Mouse (Mus musculus) lung, postnatal 0 days (tissue): Measurements from ENCODE around the gene Npcd. TPM values are rescaled to one million over a fixed set of nuclear protein-coding genes. Genes with fewer than 3 reads are reported as not detected.

Source experiments
- ATAC-seq: fragments of 200-750 bp; cut with Nextera tagmentation; 2 replicates; pipeline ENCODE4 v1.8.0; 2017; ENCODE audit warnings: moderate library complexity
- DNase-seq: peaks from one replicate; pipeline ENCODE4 v3.0.0-alpha.2; 2016; ENCODE audit warnings: low spot score
- H3K27ac ChIP-seq: fragments of 300-500 bp; sonication (generic); 2 replicates; pipeline ENCODE4 v1.5.1; 2014; ENCODE audit warnings: antibody characterized with exemption, mild to moderate bottlenecking, low read length, mixed read lengths
- H3K27me3 ChIP-seq: fragments of 300-500 bp; sonication (generic); replicated peaks from 2 replicates; pipeline ENCODE4 v1.6.1; 2014; ENCODE audit warnings: low read length, mixed read lengths; ENCODE audit not compliant: insufficient read depth
- H3K36me3 ChIP-seq: fragments of 300-500 bp; sonication (generic); 2 replicates; pipeline ENCODE4 v1.6.1; 2014; ENCODE audit warnings: low read length, mixed read lengths; ENCODE audit not compliant: insufficient read depth
- H3K4me1 ChIP-seq: fragments of 300-500 bp; sonication (generic); 2 replicates; pipeline ENCODE4 v1.6.1; 2014; ENCODE audit warnings: antibody characterized with exemption, low read depth, low read length, mixed read lengths; ENCODE audit not compliant: insufficient read depth
- H3K4me2 ChIP-seq: fragments of 300-500 bp; sonication (generic); replicated peaks from 2 replicates; pipeline ENCODE4 v1.6.1; 2014; ENCODE audit warnings: low read depth, mild to moderate bottlenecking, low read length, moderate library complexity, mixed read lengths
- H3K4me3 ChIP-seq: fragments of 300-500 bp; sonication (generic); 2 replicates; pipeline ENCODE4 v1.5.1; 2014; ENCODE audit warnings: low read depth, low read length
- H3K9ac ChIP-seq: fragments of 300-500 bp; sonication (generic); replicated peaks from 2 replicates; pipeline ENCODE4 v1.6.1; 2014; ENCODE audit warnings: low read depth, mild to moderate bottlenecking
- H3K9me3 ChIP-seq: fragments of 300-500 bp; sonication (generic); 2 replicates; pipeline ENCODE4 v1.6.1; 2016; ENCODE audit warnings: low read length, mixed read lengths
- CTCF ChIP-seq: IDR thresholded peaks from 2 replicates; pipeline ENCODE4 v1.5.1; 2016; ENCODE audit warnings: antibody characterized with exemption, mild to moderate bottlenecking
- EP300 ChIP-seq: IDR thresholded peaks from 2 replicates; pipeline ENCODE4 v1.6.1; 2016; ENCODE audit warnings: antibody characterized with exemption, mild to moderate bottlenecking, control low read depth
- WGBS: fragments of 180-500 bp; shearing (Covaris S2); extraction: QIAGEN DNeasy Blood & Tissue Kit; methylation state at CpG from one replicate; pipeline ENCODE4 v1.1.7; 2014; 5-methylcytosine and 5-hydroxymethylcytosine counted together
- polyA plus RNA-seq: library from polyadenylated mRNA; unstranded; fragments of >200 nt; fragmentation: Nextera tagmentation; extraction: Ambion mirVana; gene quantifications from 2 replicates; pipeline ENCODE4 v1.2.1, GENCODE M21; 2015

The Npcd gene
- polyA plus RNA-seq, 1 experiment from 2014 or later: not detected

GRCm38 (mm10) chr15:79767327-79767961 lies 66.6 kb downstream of the Npcd start:
- no peak overlapping the region for H3K27ac ChIP-seq
- TF ChIP-seq EP300: no peak
- TF ChIP-seq CTCF: no peak
- ATAC-seq (no peak), DNase-seq (no peak)
- H3K9ac ChIP-seq: no peak overlapping the region
- H3K4me3 ChIP-seq: no peak overlapping the region
- H3K4me2 ChIP-seq: no peak overlapping the region
- no peaks in the 10 kb centered on the region for H3K27me3 ChIP-seq
- 72% methylated on average over 16 of the region's 16 CpGs for whole genome bisulfite sequencing
- H3K4me1 ChIP-seq: peaks cover 16% of the 10 kb centered on the region; the same call in 1 of the 2 replicates
- H3K36me3 ChIP-seq: no peaks in the 10 kb centered on the region
- no peaks in the 10 kb centered on the region for H3K9me3 ChIP-seq

- Histone ChIP-seq H3K4me3 (no peak overlapping the region), H3K4me1 (peaks cover 16% of the 10 kb centered on the region; the same call in 1 of the 2 replicates), H3K36me3 (no peaks in the 10 kb centered on the region), H3K27ac (no peak overlapping the region), H3K9me3 (no peaks in the 10 kb centered on the region), H3K9ac (no peak overlapping the region), H3K4me2 (no peak overlapping the region), H3K27me3 (no peaks in the 10 kb centered on the region)
- DNase-seq (no peak), ATAC-seq (peak; percentile 17; the same call in 1 of the 2 replicates)
- TF ChIP-seq CTCF: no peak
- no peak for TF ChIP-seq EP300
- 51% methylated on average over 10 of the region's 10 CpGs for WGBS
Observed at GRCm38 (mm10) chr15:79766586-79767071, 67.4 kb downstream of the Npcd start.

DNA sequence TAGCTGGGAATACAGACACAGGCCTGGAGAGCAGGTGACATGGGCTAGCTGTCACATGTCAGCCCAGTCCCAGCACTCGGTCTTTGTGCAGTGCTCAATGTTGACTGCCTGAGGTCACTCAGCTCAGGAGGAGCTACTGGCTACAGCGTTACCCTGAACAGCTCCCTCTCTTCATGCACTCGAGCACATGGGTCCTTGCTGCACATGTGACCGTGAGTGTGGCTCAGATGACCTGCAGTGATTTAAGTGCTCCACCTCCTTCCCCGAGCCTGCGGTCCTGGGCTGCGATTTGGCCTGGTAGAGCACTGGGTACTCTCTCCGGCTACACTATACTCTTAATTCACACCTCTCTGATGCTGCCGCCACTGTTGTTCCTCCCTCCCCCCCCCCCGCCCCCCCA lies 67.9 kb downstream of the Npcd start:
- Histone ChIP-seq H3K9ac (no peak overlapping the region), H3K4me3 (no peak overlapping the region), H3K27me3 (no peaks in the 10 kb centered on the region), H3K27ac (no peak overlapping the region), H3K9me3 (no peaks in the 10 kb centered on the region), H3K4me1 (peaks cover 16% of the 10 kb centered on the region; the same call in 1 of the 2 replicates), H3K36me3 (no peaks in the 10 kb centered on the region), H3K4me2 (no peak overlapping the region)
- DNase-seq (peak; percentile 50), ATAC-seq (peak; percentile 69)
- WGBS: 43% methylated on average over 8 of the region's 10 CpGs
- TF ChIP-seq EP300: no peak
- TF ChIP-seq CTCF: no peak

GRCm38 (mm10) chr15:79765361-79765760 lies 68.7 kb downstream of the Npcd start:
- no peak for DNase-seq
- Histone ChIP-seq H3K36me3 (no peaks in the 10 kb centered on the region), H3K4me1 (peaks cover 16% of the 10 kb centered on the region; the same call in 1 of the 2 replicates), H3K27ac (no peak overlapping the region), H3K4me3 (no peak overlapping the region), H3K4me2 (no peak overlapping the region), H3K27me3 (no peaks in the 10 kb centered on the region), H3K9ac (no peak overlapping the region), H3K9me3 (no peaks in the 10 kb centered on the region)
- TF ChIP-seq CTCF (no peak), EP300 (no peak)
- WGBS: 45% methylated on average over 2 of the region's 2 CpGs
- no peak for ATAC-seq

DNA sequence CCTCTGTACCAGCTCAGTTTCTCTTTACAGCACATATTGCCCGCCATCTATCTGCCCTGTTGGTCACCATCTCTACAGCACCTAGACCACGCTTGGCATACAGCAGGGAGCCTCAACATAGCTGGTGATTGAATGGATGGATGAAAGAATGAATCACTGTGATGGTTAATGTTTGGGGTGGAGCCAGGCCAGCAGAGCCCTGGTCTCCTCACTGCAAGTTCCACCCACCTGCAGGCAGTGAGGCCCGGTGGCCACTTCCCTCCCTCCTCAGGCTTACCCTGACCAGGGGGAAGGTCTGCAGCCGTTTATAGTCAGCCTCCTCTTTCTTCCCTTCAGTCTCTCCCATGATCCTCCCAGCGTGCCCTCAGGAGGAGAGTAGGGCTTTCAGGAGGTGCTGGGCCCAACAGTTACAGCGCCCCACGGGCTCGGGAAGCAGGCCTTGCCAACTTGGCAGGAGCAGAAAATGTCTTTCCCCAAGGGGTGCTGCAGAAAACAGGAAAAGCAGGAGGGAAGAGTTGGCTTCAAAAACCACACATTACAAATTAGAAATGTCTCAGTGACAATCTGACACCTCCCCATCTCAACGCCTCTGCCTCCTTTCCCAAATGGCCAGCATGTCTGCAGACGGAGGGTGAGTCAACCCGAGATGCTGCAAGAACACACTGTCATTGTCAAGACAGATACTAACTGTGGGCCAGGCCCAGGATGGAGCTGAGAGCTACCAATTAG lies 69.3 kb downstream of the Npcd start:
- Histone ChIP-seq H3K36me3 (no peaks in the 10 kb centered on the region), H3K9me3 (no peaks in the 10 kb centered on the region), H3K4me1 (peaks cover 16% of the 10 kb centered on the region; the same call in 1 of the 2 replicates), H3K27ac (no peak overlapping the region), H3K9ac (no peak overlapping the region), H3K4me2 (no peak overlapping the region), H3K27me3 (no peaks in the 10 kb centered on the region), H3K4me3 (no peak overlapping the region)
- 75% methylated on average over 11 of the region's 11 CpGs for WGBS
- ATAC-seq (no peak), DNase-seq (no peak)
- TF ChIP-seq EP300 (no peak), CTCF (no peak)

DNA sequence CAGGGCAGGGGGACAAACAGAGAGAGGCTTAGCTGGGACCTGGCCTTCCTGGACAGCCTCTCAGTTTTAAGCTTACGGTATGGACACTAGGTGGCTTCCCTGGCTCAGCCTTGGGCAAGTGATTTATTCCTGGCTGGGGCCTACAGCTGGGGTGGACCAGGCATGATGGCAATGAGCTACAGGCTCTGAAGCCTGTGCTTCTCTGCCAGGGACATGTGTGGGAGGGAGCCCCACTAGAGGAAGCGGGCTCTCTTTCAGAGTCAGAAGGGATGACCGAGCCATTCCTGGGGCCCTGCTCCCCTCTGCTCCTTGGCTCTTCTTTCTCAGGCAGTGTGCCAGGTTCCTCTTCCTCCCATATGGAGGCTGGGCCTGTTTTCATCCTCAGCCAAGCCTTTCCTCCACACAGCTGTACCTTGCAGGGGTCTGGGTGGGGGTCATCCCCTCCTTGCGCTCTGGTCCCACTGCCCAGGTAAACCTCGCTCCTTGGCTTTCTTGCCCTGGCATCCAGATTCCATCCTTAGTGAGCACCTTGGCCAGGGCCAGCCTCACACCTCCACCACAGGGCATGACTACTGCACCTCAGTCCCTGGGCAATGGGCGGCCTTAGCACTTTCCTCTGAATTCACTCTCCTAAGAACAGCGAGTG lies 70.3 kb downstream of the Npcd start:
- Histone ChIP-seq H3K36me3 (no peaks in the 10 kb centered on the region), H3K27me3 (no peaks in the 10 kb centered on the region), H3K9ac (no peak overlapping the region), H3K4me1 (peaks cover 13% of the 10 kb centered on the region; the same call in 1 of the 2 replicates), H3K27ac (no peak overlapping the region), H3K9me3 (no peaks in the 10 kb centered on the region), H3K4me3 (no peak overlapping the region), H3K4me2 (no peak overlapping the region)
- ATAC-seq: no peak
- 87% methylated on average over 7 of the region's 7 CpGs for WGBS
- no peak for DNase-seq
- TF ChIP-seq EP300 (no peak), CTCF (no peak)
